Mouse (Mus musculus) lung, postnatal 0 days (tissue): ENCODE measurements around the gene Gm10260.

Experiments used
- CTCF ChIP-seq: IDR thresholded peaks from 2 replicates; pipeline ENCODE4 v1.5.1; 2016; ENCODE audit warnings: antibody characterized with exemption, mild to moderate bottlenecking
- EP300 ChIP-seq: IDR thresholded peaks from 2 replicates; pipeline ENCODE4 v1.6.1; 2016; ENCODE audit warnings: antibody characterized with exemption, mild to moderate bottlenecking, control low read depth

- TF ChIP-seq CTCF (no peak), EP300 (no peak)
Observed at GRCm38 (mm10) chr13:97789782-97790450, 29.5 kb upstream of the Gm10260 start.
